Mouse (Mus musculus): ENCODE results near the gene Uck2. TPM values are rescaled to one million over a fixed set of nuclear protein-coding genes. Genes with fewer than 3 reads are reported as not detected.
A peak's percentile ranks its signal among the peaks of the same experiment; 100 is the strongest.

Uck2 gene
- polyA plus RNA-seq, 1 experiment from 2014 or later, result 65.4 TPM

GRCm38 (mm10) chr1:167305501-167306137 lies 20.5 kb upstream of the Uck2 start:
- ATAC-seq (ENCODE audit: insufficient read depth, low FRiP score), result no peak
- WGBS, result 33% methylated on average over 7 of the region's 7 CpGs

GRCm38 (mm10) chr1:167300122-167300521 lies 15.0 kb upstream of the Uck2 start:
- H3K9me3 ChIP-seq (replicated peaks; ENCODE audit: control insufficient read depth, low read length), result no peaks in the 10 kb centered on the region
- H3K4me1 ChIP-seq (ENCODE audit: control insufficient read depth, insufficient read depth, low read length), result no peaks in the 10 kb centered on the region
- H3K27ac ChIP-seq (ENCODE audit: low read length), result no peak overlapping the region
- no peaks in the 10 kb centered on the region for H3K27me3 ChIP-seq (ENCODE audit: control insufficient read depth, insufficient read depth, low read length)
- WGBS, result 85% methylated on average over 2 of the region's 2 CpGs
- H3K36me3 ChIP-seq (ENCODE audit: control insufficient read depth, insufficient read depth, low read length), result no peaks in the 10 kb centered on the region
- H3K9ac ChIP-seq (ENCODE audit: low read length), result no peak overlapping the region
- H3K4me3 ChIP-seq (replicated peaks; ENCODE audit: low read length), result no peak overlapping the region
- no peak for ATAC-seq (ENCODE audit: insufficient read depth, low FRiP score)
- no peak overlapping the region for H3K4me2 ChIP-seq (ENCODE audit: low read depth, low read length)

More at GRCm38 (mm10) chr1:167305501-167306137, 20.5 kb upstream of the Uck2 start:
- Histone ChIP-seq H3K36me3 (ENCODE audit: control insufficient read depth, insufficient read depth, low read length) (no peaks in the 10 kb centered on the region), H3K4me3 (replicated peaks; ENCODE audit: low read length) (no peak overlapping the region), H3K9me3 (replicated peaks; ENCODE audit: control insufficient read depth, low read length) (no peaks in the 10 kb centered on the region), H3K4me1 (ENCODE audit: control insufficient read depth, insufficient read depth, low read length) (peaks cover 9% of the 10 kb centered on the region; the same call in 1 of the 2 replicates), H3K9ac (ENCODE audit: low read length) (no peak overlapping the region), H3K27ac (ENCODE audit: low read length) (no peak overlapping the region), H3K27me3 (ENCODE audit: control insufficient read depth, insufficient read depth, low read length) (no peaks in the 10 kb centered on the region), H3K4me2 (ENCODE audit: low read depth, low read length) (no peak overlapping the region)

- H3K4me2 ChIP-seq (ENCODE audit: low read depth, low read length), result no peak overlapping the region
- H3K36me3 ChIP-seq (ENCODE audit: control insufficient read depth, insufficient read depth, low read length), result no peaks in the 10 kb centered on the region
- WGBS, result 66% methylated on average over 13 of the region's 13 CpGs
- H3K9me3 ChIP-seq (replicated peaks; ENCODE audit: control insufficient read depth, low read length), result no peaks in the 10 kb centered on the region
- no peak overlapping the region for H3K9ac ChIP-seq (ENCODE audit: low read length)
- ATAC-seq (ENCODE audit: insufficient read depth, low FRiP score), result no peak
- H3K4me3 ChIP-seq (replicated peaks; ENCODE audit: low read length), result no peak overlapping the region
- H3K27me3 ChIP-seq (ENCODE audit: control insufficient read depth, insufficient read depth, low read length), result no peaks in the 10 kb centered on the region
- H3K27ac ChIP-seq (ENCODE audit: low read length), result no peak overlapping the region
- H3K4me1 ChIP-seq (ENCODE audit: control insufficient read depth, insufficient read depth, low read length), result peaks cover 6% of the 10 kb centered on the region; the same call in 1 of the 2 replicates
Measured at GRCm38 (mm10) chr1:167295679-167296402, 10.7 kb upstream of the Uck2 start.

GRCm38 (mm10) chr1:167292447-167292846 lies 7.3 kb upstream of the Uck2 start:
- Histone ChIP-seq H3K4me1 (ENCODE audit: control insufficient read depth, insufficient read depth, low read length) (peaks cover 20% of the 10 kb centered on the region), H3K9me3 (replicated peaks; ENCODE audit: control insufficient read depth, low read length) (no peaks in the 10 kb centered on the region), H3K27me3 (ENCODE audit: control insufficient read depth, insufficient read depth, low read length) (no peaks in the 10 kb centered on the region), H3K4me2 (ENCODE audit: low read depth, low read length) (peak overlapping the region; percentile 21; the same call in 1 of the 2 replicates), H3K4me3 (replicated peaks; ENCODE audit: low read length) (no peak overlapping the region), H3K9ac (ENCODE audit: low read length) (peak overlapping the region; percentile 21), H3K36me3 (ENCODE audit: control insufficient read depth, insufficient read depth, low read length) (no peaks in the 10 kb centered on the region), H3K27ac (ENCODE audit: low read length) (peak overlapping the region; percentile 78)
- WGBS, result 27% methylated on average over 11 of the region's 11 CpGs
- peak; percentile 71 for ATAC-seq (ENCODE audit: insufficient read depth, low FRiP score)

- Histone ChIP-seq H3K9ac (ENCODE audit: low read length) (no peak overlapping the region), H3K4me3 (replicated peaks; ENCODE audit: low read length) (no peak overlapping the region), H3K36me3 (ENCODE audit: control insufficient read depth, insufficient read depth, low read length) (no peaks in the 10 kb centered on the region), H3K4me2 (ENCODE audit: low read depth, low read length) (no peak overlapping the region), H3K27me3 (ENCODE audit: control insufficient read depth, insufficient read depth, low read length) (no peaks in the 10 kb centered on the region), H3K9me3 (replicated peaks; ENCODE audit: control insufficient read depth, low read length) (no peaks in the 10 kb centered on the region), H3K4me1 (ENCODE audit: control insufficient read depth, insufficient read depth, low read length) (peaks cover 20% of the 10 kb centered on the region), H3K27ac (ENCODE audit: low read length) (no peak overlapping the region)
- WGBS, result 83% methylated on average over 8 of the region's 8 CpGs
- no peak for ATAC-seq (ENCODE audit: insufficient read depth, low FRiP score)
Measured at GRCm38 (mm10) chr1:167291610-167292009, 6.5 kb upstream of the Uck2 start.

GRCm38 (mm10) chr1:167290263-167290592 lies 5.1 kb upstream of the Uck2 start:
- WGBS, result 31% methylated on average over 6 of the region's 6 CpGs
- no peak for ATAC-seq (ENCODE audit: insufficient read depth, low FRiP score)
- Histone ChIP-seq H3K27ac (ENCODE audit: low read length) (peak overlapping the region; percentile 27; the same call in 1 of the 2 replicates), H3K4me1 (ENCODE audit: control insufficient read depth, insufficient read depth, low read length) (peaks cover 26% of the 10 kb centered on the region), H3K9me3 (replicated peaks; ENCODE audit: control insufficient read depth, low read length) (no peaks in the 10 kb centered on the region), H3K4me2 (ENCODE audit: low read depth, low read length) (0 out of 2 replicates have a peak overlapping the region, but pooled peaks have one; percentile 3), H3K4me3 (replicated peaks; ENCODE audit: low read length) (no peak overlapping the region), H3K27me3 (ENCODE audit: control insufficient read depth, insufficient read depth, low read length) (no peaks in the 10 kb centered on the region), H3K36me3 (ENCODE audit: control insufficient read depth, insufficient read depth, low read length) (no peaks in the 10 kb centered on the region), H3K9ac (ENCODE audit: low read length) (no peak overlapping the region)

GRCm38 (mm10) chr1:167289567-167290262 lies 4.6 kb upstream of the Uck2 start:
- H3K4me2 ChIP-seq (ENCODE audit: low read depth, low read length), result 0 out of 2 replicates have a peak overlapping the region, but pooled peaks have one; percentile 3
- WGBS, result 9% methylated on average over 11 of the region's 11 CpGs

GRCm38 (mm10) chr1:167288665-167289538 lies 3.8 kb upstream of the Uck2 start:
- H3K36me3 ChIP-seq (ENCODE audit: control insufficient read depth, insufficient read depth, low read length), result no peaks in the 10 kb centered on the region
- no peak overlapping the region for H3K4me2 ChIP-seq (ENCODE audit: low read depth, low read length)
- H3K9ac ChIP-seq (ENCODE audit: low read length), result no peak overlapping the region
- no peak for ATAC-seq (ENCODE audit: insufficient read depth, low FRiP score)
- H3K9me3 ChIP-seq (replicated peaks; ENCODE audit: control insufficient read depth, low read length), result no peaks in the 10 kb centered on the region
- H3K27ac ChIP-seq (ENCODE audit: low read length), result no peak overlapping the region
- H3K4me3 ChIP-seq (replicated peaks; ENCODE audit: low read length), result no peak overlapping the region
- peaks cover 28% of the 10 kb centered on the region for H3K4me1 ChIP-seq (ENCODE audit: control insufficient read depth, insufficient read depth, low read length)
- 40% methylated on average over 11 of the region's 11 CpGs for WGBS
- no peaks in the 10 kb centered on the region for H3K27me3 ChIP-seq (ENCODE audit: control insufficient read depth, insufficient read depth, low read length)

More at GRCm38 (mm10) chr1:167289567-167290262, 4.6 kb upstream of the Uck2 start:
- no peak for ATAC-seq (ENCODE audit: insufficient read depth, low FRiP score)
- no peak overlapping the region for H3K4me3 ChIP-seq (replicated peaks; ENCODE audit: low read length)
- no peaks in the 10 kb centered on the region for H3K27me3 ChIP-seq (ENCODE audit: control insufficient read depth, insufficient read depth, low read length)
- H3K27ac ChIP-seq (ENCODE audit: low read length), result peak overlapping the region; percentile 27; the same call in 1 of the 2 replicates
- H3K36me3 ChIP-seq (ENCODE audit: control insufficient read depth, insufficient read depth, low read length), result no peaks in the 10 kb centered on the region
- H3K4me1 ChIP-seq (ENCODE audit: control insufficient read depth, insufficient read depth, low read length), result peaks cover 28% of the 10 kb centered on the region
- H3K9me3 ChIP-seq (replicated peaks; ENCODE audit: control insufficient read depth, low read length), result no peaks in the 10 kb centered on the region
- no peak overlapping the region for H3K9ac ChIP-seq (ENCODE audit: low read length)
